Mouse (Mus musculus): ENCODE results near the gene Qser1.

Qser1 gene

DNA sequence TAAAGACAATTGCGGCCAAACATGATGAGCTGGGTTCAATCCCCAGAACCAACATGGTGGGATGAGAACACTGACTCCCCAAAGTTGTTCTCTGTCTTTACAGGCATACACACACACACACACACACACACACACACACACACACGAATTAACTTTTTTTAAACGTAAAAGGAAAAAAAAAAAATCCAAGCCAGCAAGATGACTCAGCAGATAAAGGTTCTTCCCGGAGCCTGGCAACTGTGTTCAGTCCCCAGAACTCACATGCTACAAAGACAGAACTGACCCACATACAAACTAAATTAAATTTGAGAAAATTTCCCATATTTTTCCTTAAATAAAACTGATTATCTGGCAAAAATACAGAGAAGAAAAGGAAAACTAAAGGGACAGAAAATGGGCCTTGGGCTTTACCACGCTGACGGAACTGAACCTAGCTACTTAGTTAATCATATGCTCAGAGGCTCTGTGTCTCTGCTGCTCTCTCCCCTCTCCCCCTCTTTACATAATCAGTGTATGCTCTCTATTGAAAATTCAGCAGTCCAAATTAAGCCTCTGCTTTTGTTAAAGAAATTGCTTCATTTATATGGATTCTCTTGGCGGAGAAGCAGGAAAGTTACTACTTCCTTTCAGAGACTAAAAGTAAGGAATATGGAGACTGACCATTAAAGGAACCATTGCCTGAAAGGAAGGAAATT, 83.9 kb downstream of the Qser1 start:
- no peak for DNase-seq

DNA sequence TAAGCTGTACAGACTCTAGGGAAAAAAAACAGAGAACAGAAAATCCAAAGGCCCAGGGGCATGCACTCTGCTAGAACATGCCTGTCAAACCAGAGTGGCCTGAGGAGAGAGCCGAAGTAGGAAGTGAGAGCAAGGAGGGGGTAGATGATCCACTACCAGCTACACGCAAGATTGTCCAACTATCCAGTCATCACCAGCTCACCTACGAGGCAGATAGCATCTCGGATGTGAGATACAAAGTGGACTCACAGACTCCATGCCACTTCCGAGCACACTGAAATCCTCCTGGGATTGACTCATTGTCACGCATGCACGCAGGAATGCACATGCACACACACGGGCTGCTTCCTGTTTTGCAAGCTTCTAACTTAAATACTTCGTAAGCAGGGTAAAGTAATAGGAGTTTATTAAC, 84.5 kb downstream of the Qser1 start:
- peak in 1 of 2 experiments; percentile 27 for DNase-seq

DNA sequence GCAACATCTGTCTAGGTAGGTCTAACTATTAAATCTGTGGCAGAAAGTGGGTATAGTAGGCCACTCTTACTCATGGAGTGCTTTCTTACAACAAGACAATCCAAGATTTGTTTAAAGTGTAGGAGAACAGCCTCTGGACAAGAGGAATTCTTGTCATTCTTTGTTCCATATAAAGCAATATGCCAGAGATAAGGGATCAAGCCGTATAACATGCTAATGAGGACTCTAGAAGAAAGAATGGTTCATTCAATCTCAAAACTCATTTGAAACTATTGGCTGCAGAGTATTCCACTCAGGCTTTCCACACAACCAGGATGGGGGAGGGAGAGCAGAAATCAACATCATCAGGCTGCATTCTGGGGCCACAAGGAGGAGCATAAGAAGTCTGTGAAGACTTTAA, 89.2 kb downstream of the Qser1 start:
- DNase-seq: no peak

DNA sequence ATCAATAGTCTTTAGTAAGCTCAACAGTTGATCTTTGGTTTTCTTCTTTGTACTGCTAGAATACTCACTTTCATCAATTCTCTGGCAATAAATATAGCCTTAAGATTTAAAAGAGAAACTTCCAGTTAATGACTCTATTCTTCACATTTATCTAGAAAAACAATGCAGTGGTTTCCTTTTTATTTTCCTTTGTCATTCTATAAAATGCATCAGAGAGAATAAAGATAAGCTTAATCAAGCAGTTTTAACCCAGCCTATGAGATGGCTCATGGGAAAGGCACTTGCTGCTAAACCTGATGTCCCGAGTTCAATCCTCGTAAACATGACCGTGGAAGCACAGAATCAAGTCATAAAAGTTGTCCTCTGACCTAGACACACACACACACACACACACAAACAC, 94.5 kb downstream of the Qser1 start:
- DNase-seq: no peak

DNA sequence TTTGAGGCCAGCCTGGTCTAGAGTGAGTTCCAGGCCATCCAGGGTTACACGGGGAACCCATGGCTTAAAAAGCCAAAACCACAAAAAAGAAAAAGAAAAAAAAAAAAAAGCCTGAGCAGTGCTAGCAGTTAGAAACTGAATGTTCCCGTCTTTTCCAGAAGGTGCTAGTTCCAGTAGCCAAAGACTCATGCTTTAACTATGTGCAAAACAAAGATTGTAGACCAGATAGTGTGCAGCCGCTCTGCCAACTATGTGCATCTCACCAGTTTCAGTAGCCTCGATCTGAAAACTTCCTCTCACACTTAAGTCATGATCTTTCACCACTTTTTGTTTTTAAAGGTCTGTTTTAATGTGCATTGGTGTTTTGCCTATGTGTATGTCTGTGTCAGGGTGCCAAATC, 98.7 kb downstream of the Qser1 start:
- no peak for DNase-seq

DNA sequence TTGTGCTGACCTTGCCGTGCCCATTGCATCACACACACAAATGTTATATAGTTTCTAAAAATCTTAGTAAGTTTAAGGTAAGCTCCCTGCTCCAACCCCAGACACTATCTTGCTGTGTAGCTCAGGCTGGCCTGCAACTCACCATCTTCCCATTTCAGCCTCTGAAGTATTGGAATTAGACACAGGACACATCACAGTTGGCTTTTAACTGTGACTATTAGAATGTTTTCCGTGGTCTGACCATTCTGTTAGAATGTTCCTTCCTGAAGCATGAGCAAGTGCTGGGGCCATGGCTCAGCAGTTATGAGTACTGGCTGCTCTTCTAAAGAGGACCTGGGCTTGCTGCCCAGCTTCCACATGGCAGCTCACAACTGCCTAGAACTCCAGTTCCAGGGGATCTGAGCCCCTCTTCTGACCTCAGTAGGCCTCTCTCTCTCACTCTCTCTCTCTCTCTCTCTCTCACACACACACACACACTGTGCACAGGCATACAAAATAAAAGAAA, 99.3 kb downstream of the Qser1 start:
- DNase-seq: no peak

DNA sequence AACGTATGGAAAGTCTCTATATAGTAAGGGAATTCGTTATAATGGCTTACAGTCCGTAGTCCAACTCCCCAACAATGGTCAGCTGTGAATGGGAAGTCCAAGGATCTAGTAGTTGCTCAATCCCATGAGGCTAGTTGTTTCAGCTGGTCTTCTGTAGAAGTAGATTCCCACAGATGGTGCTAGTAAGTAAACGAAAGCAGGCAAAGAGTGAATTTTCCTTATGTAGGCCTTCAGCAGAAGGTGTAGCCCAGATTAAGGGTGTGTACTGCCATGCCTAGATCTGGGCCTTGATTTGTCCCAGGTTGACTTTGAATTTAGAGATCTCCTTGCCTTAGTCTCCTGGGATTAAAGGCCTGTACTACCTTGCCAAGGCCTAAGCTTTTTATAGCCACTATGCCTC, 100.3 kb downstream of the Qser1 start, which contains the start of gene Pin1rt1:
TSS of gene Pin1rt1 (minus strand) at position 101 of the 400 bp plus-strand sequence.
- no peak for DNase-seq

DNA sequence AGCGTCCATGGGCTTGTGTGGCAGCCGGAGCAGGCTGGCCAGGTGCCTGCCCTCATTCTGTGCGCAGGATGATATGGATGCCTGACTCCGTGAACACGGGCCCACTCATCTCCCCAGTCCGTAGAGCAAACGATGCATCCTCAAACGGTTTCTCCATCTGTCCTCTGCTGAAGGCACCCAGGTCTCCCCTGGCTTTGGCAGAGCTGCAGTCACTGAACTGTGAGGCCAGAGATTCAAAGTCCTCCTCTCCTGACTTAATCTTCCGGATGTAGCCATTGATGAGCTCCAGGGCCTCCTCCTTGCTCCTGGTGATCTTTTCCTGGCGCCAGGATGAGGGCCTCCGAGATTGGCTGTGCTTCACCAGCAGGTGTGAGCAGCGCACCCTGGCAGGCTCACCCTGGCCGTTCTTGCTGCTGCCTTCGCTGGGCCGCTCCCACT, 102.3 kb downstream of the Qser1 start:
- no peak for DNase-seq

DNA sequence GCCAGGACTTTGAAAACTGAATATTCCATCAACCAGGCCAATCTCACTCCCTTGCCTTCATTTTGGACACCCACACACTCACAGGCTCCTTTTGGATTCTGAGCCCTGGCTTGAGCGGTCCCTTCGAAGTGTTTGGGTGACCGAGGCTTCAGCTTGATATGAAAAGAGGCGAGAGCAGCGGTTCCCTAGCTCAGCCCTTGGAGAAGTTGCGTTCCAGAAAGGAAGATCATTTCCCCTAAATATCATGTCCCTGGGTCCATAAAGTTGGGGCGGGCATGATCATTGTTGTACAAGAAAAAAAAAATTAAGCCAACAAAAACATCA, 104.1 kb downstream of the Qser1 start:
- DNase-seq: no peak

DNA sequence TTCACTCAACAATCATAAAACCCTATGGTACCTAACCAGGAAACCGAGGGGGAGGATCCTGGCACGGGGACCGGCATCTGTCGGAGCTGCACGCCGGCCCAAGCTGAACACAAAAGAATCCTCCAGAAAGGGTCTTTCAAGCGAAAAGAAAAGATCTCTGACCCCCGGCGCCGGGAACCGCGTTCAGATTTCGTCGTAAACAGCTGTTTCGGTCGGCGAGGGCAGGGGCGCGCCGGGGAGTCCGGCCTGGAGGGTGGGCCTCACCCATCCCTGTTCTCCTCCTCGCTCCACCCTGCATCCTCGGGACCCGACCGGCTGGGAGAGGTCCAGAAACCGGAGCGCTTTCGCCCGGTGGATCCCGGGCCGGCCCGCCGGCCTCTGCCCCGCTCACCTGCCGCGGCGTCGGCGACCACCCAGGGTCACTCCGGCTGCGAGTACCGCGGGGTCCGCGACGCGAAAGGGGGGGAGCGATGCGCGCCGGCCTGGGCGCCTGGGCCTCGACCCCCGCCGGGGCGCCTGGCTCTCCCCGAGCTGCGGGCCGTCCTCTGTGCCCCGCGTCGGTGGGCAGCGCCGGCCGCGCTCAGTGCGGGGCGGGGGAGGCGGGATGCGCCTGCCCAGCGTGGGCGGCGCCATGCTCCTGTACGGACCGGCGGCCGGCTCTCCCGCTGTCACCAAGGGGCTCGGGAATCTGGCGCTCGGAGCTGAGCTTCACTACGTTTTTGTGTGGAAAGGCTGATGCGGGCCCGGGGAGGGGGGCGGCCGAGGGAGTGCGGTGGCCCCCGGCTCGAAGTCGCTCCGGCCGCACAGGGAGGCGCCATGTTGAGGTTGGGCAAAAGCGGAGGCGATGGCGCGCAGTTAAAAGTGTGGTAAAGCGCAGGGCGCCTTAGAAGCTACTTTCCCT, 104.7 kb downstream of the Qser1 start, which contains the start of gene Tcp11l1:
TSS of gene Tcp11l1 (minus strand) at position 585 of the 901 bp plus-strand sequence.
- DNase-seq: peak; percentile 29 to 62

DNA sequence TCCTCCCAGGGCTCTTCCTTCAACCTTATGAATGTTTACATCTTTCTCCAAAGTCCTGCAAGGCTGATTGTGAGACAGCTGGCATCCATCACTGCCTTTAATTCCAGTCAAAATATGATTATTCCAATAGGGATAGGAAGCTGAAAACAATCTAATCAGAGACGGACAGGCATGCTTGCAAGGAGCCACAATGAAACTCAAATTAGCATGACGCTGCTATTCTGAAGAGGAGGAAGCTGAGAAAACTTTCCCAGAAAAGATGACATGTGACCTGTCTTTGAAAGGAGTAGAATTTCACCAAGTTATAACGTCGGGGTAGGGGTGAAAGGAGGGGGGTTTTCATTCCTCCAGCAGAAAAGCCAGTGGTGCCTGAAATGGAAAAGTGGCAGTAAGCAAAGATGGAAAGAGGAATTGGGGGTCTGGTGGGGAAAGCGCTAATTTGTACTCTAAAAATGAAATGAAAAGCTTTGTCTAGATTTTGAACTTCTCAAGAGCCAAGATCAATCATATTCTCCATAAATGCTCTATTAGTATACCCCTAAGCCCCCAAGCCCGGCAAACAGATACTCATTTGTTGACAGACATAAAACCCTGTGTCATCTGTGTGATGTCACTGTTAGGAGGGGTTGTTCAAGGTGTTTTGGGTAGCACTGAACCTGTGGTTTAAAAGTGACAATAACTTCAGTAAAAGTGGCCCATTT, 105.7 kb downstream of the Qser1 start:
- DNase-seq: no peak

DNA sequence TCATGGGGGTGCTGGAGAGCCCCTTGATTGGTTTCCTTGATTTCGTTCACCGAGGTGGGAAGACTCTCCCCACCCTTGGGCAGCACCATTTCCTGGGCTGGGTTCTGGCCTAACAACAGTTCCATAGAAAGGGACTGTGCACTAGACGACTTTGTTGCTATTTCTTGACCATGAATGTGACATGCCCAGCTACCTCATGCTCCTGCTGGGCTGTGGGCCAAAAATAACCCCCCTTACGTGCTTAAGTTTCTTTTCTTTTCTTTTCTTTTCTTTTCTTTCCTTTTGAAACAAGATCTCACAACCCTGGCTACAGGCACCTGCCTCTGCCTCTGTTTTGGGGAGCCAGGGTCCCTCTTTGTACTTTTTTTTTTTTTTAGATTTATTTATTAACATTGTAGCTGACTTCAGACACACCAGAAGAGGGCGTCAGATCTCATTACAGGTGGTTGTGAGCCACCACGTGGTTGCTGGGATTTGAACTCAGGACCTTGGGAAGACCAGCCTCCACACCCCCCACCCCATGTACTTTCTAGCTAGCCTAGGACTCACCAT, 106.7 kb downstream of the Qser1 start:
- no peak for DNase-seq
